Mouse (Mus musculus): ENCODE measurements around the gene Gtf2h2.
"Not testable (repeated sequence)": the region's sequence is repeated elsewhere in the genome, so short reads cannot be mapped to it uniquely, and the experiment has no call there.

Gene Gtf2h2

GRCm38 (mm10) chr13:100492061-100492787 lies at the start of gene Gtf2h2:
TSS of gene Gtf2h2 (minus strand) at chr13:100492579.
- peak; percentile 89 for DNase-seq

GRCm38 (mm10) chr13:100536149-100536548 lies 43.8 kb upstream of the Gtf2h2 start:
- no peak for DNase-seq

- DNase-seq = no peak
These were observed 40.5 kb upstream of the Gtf2h2 start for GRCm38 (mm10) chr13:100532788-100533365.

- DNase-seq = no peak
These were observed 34.3 kb upstream of the Gtf2h2 start for GRCm38 (mm10) chr13:100526649-100527038.

GRCm38 (mm10) chr13:100525935-100526648 lies 33.7 kb upstream of the Gtf2h2 start:
- DNase-seq = peak; percentile 54

- DNase-seq = no peak
These were observed 32.5 kb upstream of the Gtf2h2 start for GRCm38 (mm10) chr13:100524896-100525295.

- DNase-seq = no peak
These were observed 31.3 kb upstream of the Gtf2h2 start for GRCm38 (mm10) chr13:100523698-100524097.

GRCm38 (mm10) chr13:100521724-100522591 lies 29.6 kb upstream of the Gtf2h2 start:
- no peak for DNase-seq

- DNase-seq = no peak
These were observed 26.8 kb upstream of the Gtf2h2 start for GRCm38 (mm10) chr13:100519162-100519561.

- no peak for DNase-seq
These were observed 25.8 kb upstream of the Gtf2h2 start for GRCm38 (mm10) chr13:100518191-100518590.

GRCm38 (mm10) chr13:100517652-100518153 lies 25.3 kb upstream of the Gtf2h2 start:
- no peak for DNase-seq

GRCm38 (mm10) chr13:100516213-100517105 lies 24.1 kb upstream of the Gtf2h2 start:
- DNase-seq = no peak

- no peak for DNase-seq
These were observed 20.4 kb upstream of the Gtf2h2 start for GRCm38 (mm10) chr13:100512792-100513191.

- DNase-seq = no peak
These were observed 19.5 kb upstream of the Gtf2h2 start for GRCm38 (mm10) chr13:100511860-100512364.

GRCm38 (mm10) chr13:100511146-100511859 lies 18.9 kb upstream of the Gtf2h2 start:
- no peak for DNase-seq

- not testable (repeated sequence) for DNase-seq
These were observed 7.2 kb upstream of the Gtf2h2 start for GRCm38 (mm10) chr13:100499625-100500024.

GRCm38 (mm10) chr13:100495337-100495736 lies 3.0 kb upstream of the Gtf2h2 start:
- no peak for DNase-seq

- DNase-seq = not testable (repeated sequence)
These were observed 2.0 kb upstream of the Gtf2h2 start for GRCm38 (mm10) chr13:100494370-100494769.

GRCm38 (mm10) chr13:100493313-100493712 lies 934 bp upstream of the Gtf2h2 start:
- DNase-seq = no peak

GRCm38 (mm10) chr13:100491623-100492022 lies 756 bp downstream of the Gtf2h2 start:
- no peak for DNase-seq

GRCm38 (mm10) chr13:100490424-100490823 lies 2.0 kb downstream of the Gtf2h2 start:
- DNase-seq = no peak
